Mouse (Mus musculus) layer of hippocampus, adult 11-12 months (tissue): ENCODE data around the gene Mylpf.
"Not testable (repeated sequence)": the region's sequence is repeated elsewhere in the genome, so short reads cannot be mapped to it uniquely, and the experiment has no call there.

Experiments used
- DNase-seq: peaks from one replicate; pipeline ENCODE4 v3.0.0; 2022; ENCODE audit warnings: low spot score

The Mylpf gene

GRCm38 (mm10) chr7:127228615-127229303 is 20.1 kb downstream of the Mylpf start:
- DNase-seq: peak; percentile 83

GRCm38 (mm10) chr7:127231376-127231775 is 22.7 kb downstream of the Mylpf start:
- no peak for DNase-seq

- no peak for DNase-seq
Observed at GRCm38 (mm10) chr7:127231826-127232621, 23.3 kb downstream of the Mylpf start.

- DNase-seq: peak; percentile 81
Observed at GRCm38 (mm10) chr7:127232622-127233367, 24.1 kb downstream of the Mylpf start, which contains the start of the genes Zfp553 and Sept1. Gene Zfp553, plus strand, starts transcription at chr7:127233061. Gene Sept1, minus strand, starts transcription at chr7:127233130.

- DNase-seq: no peak
Observed at GRCm38 (mm10) chr7:127233368-127233749, 24.7 kb downstream of the Mylpf start.

GRCm38 (mm10) chr7:127233765-127234164 is 25.1 kb downstream of the Mylpf start:
- no peak for DNase-seq

- no peak for DNase-seq
Observed at GRCm38 (mm10) chr7:127234777-127235176, 26.1 kb downstream of the Mylpf start.

GRCm38 (mm10) chr7:127243361-127243867 is 34.7 kb downstream of the Mylpf start:
- no peak for DNase-seq

GRCm38 (mm10) chr7:127243870-127244657 is 35.4 kb downstream of the Mylpf start, which contains the start of gene Zfp771:
Gene Zfp771, plus strand, starts transcription at chr7:127244274.
- peak; percentile 94 for DNase-seq

GRCm38 (mm10) chr7:127244658-127245510 is 36.2 kb downstream of the Mylpf start:
- DNase-seq: no peak

- not testable (repeated sequence) for DNase-seq
Observed at GRCm38 (mm10) chr7:127250511-127250910, 41.8 kb downstream of the Mylpf start.

- DNase-seq: no peak
Observed at GRCm38 (mm10) chr7:127252414-127252813, 43.7 kb downstream of the Mylpf start.

- no peak for DNase-seq
Observed at GRCm38 (mm10) chr7:127253341-127253740, 44.7 kb downstream of the Mylpf start.

- peak; percentile 94 for DNase-seq
Observed at GRCm38 (mm10) chr7:127253821-127254769, 45.4 kb downstream of the Mylpf start.

- DNase-seq: no peak
Observed at GRCm38 (mm10) chr7:127255008-127255407, 46.3 kb downstream of the Mylpf start.

GRCm38 (mm10) chr7:127255965-127256364 is 47.3 kb downstream of the Mylpf start:
- DNase-seq: no peak

- no peak for DNase-seq
Observed at GRCm38 (mm10) chr7:127256518-127256917, 47.8 kb downstream of the Mylpf start.

- DNase-seq: no peak
Observed at GRCm38 (mm10) chr7:127259186-127259905, 50.7 kb downstream of the Mylpf start.
